Mouse (Mus musculus) intestine, embryonic 15.5 days (tissue): Measurements from ENCODE around the gene Wdr82. TPM values are rescaled to one million over a fixed set of nuclear protein-coding genes. Genes with fewer than 3 reads are reported as not detected.

Source experiments
- ATAC-seq: fragments of 200-750 bp; cut with Nextera tagmentation; 2 replicates; pipeline ENCODE4 v1.8.0; 2017; ENCODE audit warnings: moderate TSS enrichment, moderate library complexity
- H3K27ac ChIP-seq: fragments of 300-500 bp; sonication (generic); 2 replicates; pipeline ENCODE4 v1.5.1; 2015; ENCODE audit warnings: mild to moderate bottlenecking, inconsistent platforms
- H3K27me3 ChIP-seq: fragments of 300-500 bp; sonication (generic); replicated peaks from 2 replicates; pipeline ENCODE4 v1.6.1; 2015; ENCODE audit warnings: inconsistent platforms
- H3K36me3 ChIP-seq: fragments of 300-500 bp; sonication (generic); 2 replicates; pipeline ENCODE4 v1.6.1; 2015; ENCODE audit warnings: inconsistent platforms
- H3K4me1 ChIP-seq: fragments of 300-500 bp; sonication (generic); replicated peaks from 2 replicates; pipeline ENCODE4 v1.6.1; 2015; ENCODE audit warnings: inconsistent platforms
- H3K4me2 ChIP-seq: fragments of 300-500 bp; sonication (generic); replicated peaks from 2 replicates; pipeline ENCODE4 v1.6.1; 2015; ENCODE audit warnings: mild to moderate bottlenecking, inconsistent platforms
- H3K4me3 ChIP-seq: fragments of 300-500 bp; sonication (generic); replicated peaks from 2 replicates; pipeline ENCODE4 v1.5.1; 2015; ENCODE audit warnings: inconsistent platforms
- H3K9ac ChIP-seq: fragments of 300-500 bp; sonication (generic); 2 replicates; pipeline ENCODE4 v1.6.1; 2015; ENCODE audit warnings: inconsistent platforms
- H3K9me3 ChIP-seq: fragments of 300-500 bp; sonication (generic); 2 replicates; pipeline ENCODE4 v1.6.1; 2016; ENCODE audit warnings: inconsistent platforms
- WGBS: fragments of 180-500 bp; shearing (Covaris S2); methylation state at CpG from one replicate; pipeline ENCODE4 v1.1.7; 2015; 5-methylcytosine and 5-hydroxymethylcytosine counted together
- polyA plus RNA-seq: library from polyadenylated mRNA; unstranded; fragments of >200 nt; fragmentation: Nextera tagmentation; extraction: Ambion mirVana; gene quantifications from 2 replicates; pipeline ENCODE4 v1.2.1, GENCODE M21; 2015

Wdr82 gene
- polyA plus RNA-seq, 1 experiment from 2014 or later, result 19.0 TPM

- H3K27ac ChIP-seq, result peak within 1 kb of the TSS; percentile 70
Observed at GRCm38 (mm10) chr9:106202819-106203636, 32.3 kb downstream of the Wdr82 start, which contains the start of gene Twf2. Gene Twf2, plus strand, starts transcription at chr9:106203108.

DNA sequence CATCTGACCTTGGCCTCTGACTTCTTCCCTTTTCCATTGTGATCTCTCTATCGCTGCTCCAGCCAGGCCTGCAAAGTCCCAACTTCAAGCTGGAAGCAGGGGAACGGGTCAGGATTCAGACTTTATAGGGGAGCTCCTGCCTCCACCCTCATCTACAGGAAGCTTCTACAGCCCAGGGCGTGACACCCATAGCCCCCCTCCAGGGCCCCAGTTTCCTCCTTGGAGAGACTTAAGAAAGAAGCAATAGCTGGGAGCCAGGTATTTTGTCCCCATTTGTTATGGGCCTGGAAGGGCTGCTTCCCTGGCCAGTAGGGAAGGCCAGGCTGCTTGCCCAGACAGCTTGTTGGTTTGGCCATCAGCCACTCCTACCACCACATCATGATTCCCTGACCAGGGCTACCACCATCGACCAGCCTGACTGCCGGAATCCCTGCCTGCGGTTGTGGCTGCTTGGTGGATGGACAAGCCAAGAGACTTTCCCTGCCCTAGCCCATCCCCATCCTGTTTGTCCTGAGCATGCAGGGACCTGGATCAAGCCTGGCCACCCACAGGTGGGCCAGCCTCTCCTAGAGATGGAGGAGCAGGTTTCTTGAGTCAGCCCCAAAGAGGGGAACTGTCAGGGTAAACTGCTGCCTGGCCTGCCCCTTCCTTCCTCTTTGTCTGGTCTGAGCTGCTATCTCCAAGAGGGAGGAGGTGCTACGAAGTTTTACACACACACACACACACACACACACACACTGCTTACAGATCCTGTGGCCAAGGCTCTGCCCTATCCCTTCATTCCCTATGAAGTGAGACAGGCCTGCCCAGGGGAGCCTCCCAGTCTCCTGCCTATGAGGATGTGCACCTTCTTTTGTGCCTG is 33.5 kb downstream of the Wdr82 start:
- no peaks in the 10 kb centered on the region for H3K9me3 ChIP-seq
- H3K36me3 ChIP-seq, result no peaks in the 10 kb centered on the region
- H3K9ac ChIP-seq, result peak overlapping the region; percentile 68; the same call in 1 of the 2 replicates
- peak overlapping the region; percentile 64 for H3K4me3 ChIP-seq
- no peaks in the 10 kb centered on the region for H3K27me3 ChIP-seq
- no peak for ATAC-seq
- WGBS, result 62% methylated on average over 7 of the region's 7 CpGs
- peak overlapping the region; percentile 66 for H3K4me2 ChIP-seq
- H3K4me1 ChIP-seq, result peaks cover 29% of the 10 kb centered on the region
- no peak overlapping the region for H3K27ac ChIP-seq

More at GRCm38 (mm10) chr9:106202819-106203636, 32.3 kb downstream of the Wdr82 start, which contains the start of gene Twf2:
- Histone ChIP-seq H3K36me3 (no peaks in the 10 kb centered on the region), H3K9ac (peak within 1 kb of the TSS; percentile 68), H3K27me3 (no peaks in the 10 kb centered on the region), H3K4me2 (peak within 1 kb of the TSS; percentile 66), H3K4me1 (peaks cover 35% of the 10 kb centered on the region), H3K9me3 (no peaks in the 10 kb centered on the region), H3K4me3 (peak within 1 kb of the TSS; percentile 64)
- ATAC-seq, result peak; percentile 92
- under 1% methylated on average over 61 of the region's 61 CpGs for WGBS

DNA sequence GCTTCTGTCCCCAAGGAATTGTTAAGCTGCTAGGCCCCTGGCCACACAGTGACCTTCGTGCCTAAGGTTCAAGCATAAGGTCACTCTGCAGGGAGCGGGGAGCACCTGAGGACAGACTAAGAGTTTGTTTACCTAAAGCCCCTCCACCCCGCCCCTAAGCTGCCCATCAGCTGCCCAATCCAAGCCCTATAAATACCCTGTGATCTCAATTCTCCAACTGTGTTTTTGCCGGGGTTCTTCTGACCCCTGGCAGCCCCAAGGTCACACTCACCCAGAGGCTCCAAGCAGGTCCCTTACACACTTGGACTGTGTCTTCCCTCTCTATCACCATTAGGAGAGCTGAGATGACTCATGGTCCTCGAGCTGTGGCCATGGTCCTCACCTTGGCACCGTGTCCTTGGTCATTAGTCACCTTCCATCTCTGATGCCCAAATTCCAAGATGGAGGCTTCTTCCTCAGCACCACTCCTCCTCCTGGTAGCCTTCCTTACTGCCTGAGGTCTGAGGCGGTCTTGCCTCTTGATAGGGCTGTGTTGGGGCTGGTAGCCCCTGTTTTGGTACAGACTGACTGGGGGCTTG is 35.1 kb downstream of the Wdr82 start:
- H3K9ac ChIP-seq, result no peak overlapping the region
- no peaks in the 10 kb centered on the region for H3K9me3 ChIP-seq
- no peak overlapping the region for H3K27ac ChIP-seq
- no peak overlapping the region for H3K4me3 ChIP-seq
- H3K36me3 ChIP-seq, result no peaks in the 10 kb centered on the region
- no peak overlapping the region for H3K4me2 ChIP-seq
- peaks cover 22% of the 10 kb centered on the region for H3K4me1 ChIP-seq
- no peaks in the 10 kb centered on the region for H3K27me3 ChIP-seq
- no peak for ATAC-seq
- 76% methylated on average over 7 of the region's 7 CpGs for WGBS

DNA sequence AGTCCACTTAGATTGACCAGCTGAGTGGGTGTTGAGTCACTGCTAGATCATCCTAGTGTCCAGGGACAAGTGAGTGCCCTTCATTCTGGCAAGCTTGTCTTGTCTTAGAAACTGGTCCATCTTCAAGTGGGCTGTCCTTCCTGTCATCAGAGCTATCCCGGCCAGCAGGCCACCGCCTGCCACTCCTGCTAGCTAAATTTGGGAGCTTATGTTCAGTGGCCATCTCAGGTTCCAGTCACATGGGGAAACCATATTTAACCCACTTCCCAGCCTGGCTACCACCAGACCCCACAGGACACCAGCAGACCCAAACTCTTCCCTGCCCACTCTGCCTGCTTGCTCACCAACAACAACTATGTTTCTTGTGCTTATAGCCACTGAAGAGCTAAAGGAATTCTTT is 35.8 kb downstream of the Wdr82 start:
- Histone ChIP-seq H3K27ac (no peak overlapping the region), H3K4me3 (no peak overlapping the region), H3K9ac (no peak overlapping the region), H3K9me3 (no peaks in the 10 kb centered on the region), H3K27me3 (no peaks in the 10 kb centered on the region), H3K4me2 (no peak overlapping the region), H3K4me1 (peaks cover 27% of the 10 kb centered on the region), H3K36me3 (no peaks in the 10 kb centered on the region)
- no peak for ATAC-seq
- WGBS, result 89% methylated on average over 2 of the region's 2 CpGs

DNA sequence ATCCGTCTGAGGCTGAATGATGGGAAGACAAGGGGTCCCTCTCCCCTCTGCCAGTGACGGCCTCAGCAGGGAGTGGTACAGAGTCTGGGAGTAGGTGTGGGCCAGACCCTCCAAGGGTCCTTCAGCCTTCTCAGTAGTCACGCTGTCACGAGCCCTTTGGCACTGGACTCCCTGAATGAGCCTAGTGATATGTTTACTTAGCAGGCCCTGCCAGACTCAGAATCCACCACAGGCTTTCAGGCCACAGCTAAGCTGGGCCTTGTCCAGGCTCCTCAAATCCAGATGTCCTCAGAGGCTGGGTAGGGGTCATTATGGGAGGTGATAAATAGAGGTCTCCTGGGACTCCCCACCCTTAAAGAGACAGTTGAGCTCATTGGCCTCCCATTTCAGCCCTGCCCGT is 37.5 kb downstream of the Wdr82 start:
- H3K4me1 ChIP-seq, result peaks cover 30% of the 10 kb centered on the region
- no peak overlapping the region for H3K4me3 ChIP-seq
- no peaks in the 10 kb centered on the region for H3K27me3 ChIP-seq
- H3K27ac ChIP-seq, result no peak overlapping the region
- H3K4me2 ChIP-seq, result no peak overlapping the region
- H3K9ac ChIP-seq, result no peak overlapping the region
- no peak for ATAC-seq
- WGBS, result 80% methylated on average over 5 of the region's 5 CpGs
- H3K9me3 ChIP-seq, result no peaks in the 10 kb centered on the region
- peaks cover 5% of the 10 kb centered on the region; the same call in 1 of the 2 replicates for H3K36me3 ChIP-seq

- Histone ChIP-seq H3K4me1 (peaks cover 16% of the 10 kb centered on the region), H3K4me2 (no peak overlapping the region), H3K4me3 (no peak overlapping the region), H3K36me3 (peaks cover 15% of the 10 kb centered on the region; the same call in 1 of the 2 replicates), H3K9ac (no peak overlapping the region), H3K27me3 (no peaks in the 10 kb centered on the region), H3K27ac (no peak overlapping the region), H3K9me3 (no peaks in the 10 kb centered on the region)
- ATAC-seq, result no peak
- WGBS, result 91% methylated on average over 4 of the region's 4 CpGs
Observed at GRCm38 (mm10) chr9:106209954-106210353, 39.2 kb downstream of the Wdr82 start.

GRCm38 (mm10) chr9:106210853-106211609 is 40.3 kb downstream of the Wdr82 start:
- peak overlapping the region; percentile 71 for H3K4me2 ChIP-seq
- peaks cover 12% of the 10 kb centered on the region; the same call in 1 of the 2 replicates for H3K4me1 ChIP-seq
- no peaks in the 10 kb centered on the region for H3K9me3 ChIP-seq
- ATAC-seq, result peak; percentile 14
- peaks cover 17% of the 10 kb centered on the region; the same call in 1 of the 2 replicates for H3K36me3 ChIP-seq
- H3K4me3 ChIP-seq, result no peak overlapping the region
- H3K27me3 ChIP-seq, result no peaks in the 10 kb centered on the region
- peak overlapping the region; percentile 51; the same call in 1 of the 2 replicates for H3K9ac ChIP-seq
- H3K27ac ChIP-seq, result no peak overlapping the region
- 73% methylated on average over 9 of the region's 9 CpGs for WGBS

GRCm38 (mm10) chr9:106211680-106212593 is 41.2 kb downstream of the Wdr82 start:
- Histone ChIP-seq H3K4me1 (peaks cover 11% of the 10 kb centered on the region; the same call in 1 of the 2 replicates), H3K27ac (no peak overlapping the region), H3K36me3 (peaks cover 17% of the 10 kb centered on the region; the same call in 1 of the 2 replicates), H3K4me2 (peak overlapping the region; percentile 71), H3K9me3 (no peaks in the 10 kb centered on the region), H3K27me3 (no peaks in the 10 kb centered on the region), H3K9ac (peak overlapping the region; percentile 51; the same call in 1 of the 2 replicates), H3K4me3 (peak overlapping the region; percentile 27)
- peak; percentile 84 for ATAC-seq
- WGBS, result 20% methylated on average over 37 of the region's 37 CpGs

GRCm38 (mm10) chr9:106212594-106212981 is 41.9 kb downstream of the Wdr82 start:
- H3K36me3 ChIP-seq, result peaks cover 17% of the 10 kb centered on the region; the same call in 1 of the 2 replicates
- H3K9ac ChIP-seq, result no peak overlapping the region
- no peaks in the 10 kb centered on the region for H3K27me3 ChIP-seq
- no peak overlapping the region for H3K4me2 ChIP-seq
- H3K27ac ChIP-seq, result no peak overlapping the region
- no peaks in the 10 kb centered on the region for H3K9me3 ChIP-seq
- no peak overlapping the region for H3K4me3 ChIP-seq
- 0 out of 2 replicates have a peak, but pooled peaks have one; percentile 19 for ATAC-seq
- H3K4me1 ChIP-seq, result peaks cover 11% of the 10 kb centered on the region; the same call in 1 of the 2 replicates
- 73% methylated on average over 12 of the region's 12 CpGs for WGBS

GRCm38 (mm10) chr9:106215341-106216125 is 44.8 kb downstream of the Wdr82 start:
- ATAC-seq, result no peak
- Histone ChIP-seq H3K36me3 (peaks cover 17% of the 10 kb centered on the region; the same call in 1 of the 2 replicates), H3K27me3 (no peaks in the 10 kb centered on the region), H3K4me2 (no peak overlapping the region), H3K4me1 (peaks cover 11% of the 10 kb centered on the region; the same call in 1 of the 2 replicates), H3K27ac (no peak overlapping the region), H3K9me3 (no peaks in the 10 kb centered on the region), H3K4me3 (no peak overlapping the region), H3K9ac (no peak overlapping the region)
- WGBS, result 88% methylated on average over 6 of the region's 6 CpGs
